Mouse (Mus musculus) kidney, embryonic 14.5 days (tissue): ENCODE results near the gene Twnk. TPM values are rescaled to one million over a fixed set of nuclear protein-coding genes. Genes with fewer than 3 reads are reported as not detected.

ENCODE experiments used
- ATAC-seq: fragments of 200-750 bp; cut with Nextera tagmentation; 2 replicates; pipeline ENCODE4 v1.8.0; 2017; ENCODE audit warnings: moderate number of reproducible peaks, mild to moderate bottlenecking, moderate TSS enrichment, moderate library complexity; ENCODE audit not compliant: low FRiP score, low TSS enrichment
- H3K27ac ChIP-seq: fragments of 300-500 bp; sonication (generic); 2 replicates; pipeline ENCODE4 v1.5.1; 2014; ENCODE audit warnings: low read depth, mild to moderate bottlenecking, low read length, moderate library complexity, mixed read lengths
- H3K27me3 ChIP-seq: fragments of 300-500 bp; sonication (generic); 2 replicates; pipeline ENCODE4 v1.6.1; 2014; ENCODE audit warnings: mild to moderate bottlenecking, low read length; ENCODE audit not compliant: control insufficient read depth, insufficient read depth
- H3K36me3 ChIP-seq: fragments of 300-500 bp; sonication (generic); 2 replicates; pipeline ENCODE4 v1.6.1; 2014; ENCODE audit warnings: low read length, mixed read lengths; ENCODE audit not compliant: control insufficient read depth, insufficient read depth
- H3K4me1 ChIP-seq: fragments of 300-500 bp; sonication (generic); 2 replicates; pipeline ENCODE4 v1.6.1; 2014; ENCODE audit warnings: low read length, mixed read lengths; ENCODE audit not compliant: control insufficient read depth, insufficient read depth
- H3K4me2 ChIP-seq: fragments of 300-500 bp; sonication (generic); replicated peaks from 2 replicates; pipeline ENCODE4 v1.6.1; 2014; ENCODE audit warnings: low read depth, mild to moderate bottlenecking, low read length
- H3K4me3 ChIP-seq: fragments of 300-500 bp; sonication (generic); 2 replicates; pipeline ENCODE4 v1.5.1; 2014; ENCODE audit warnings: mild to moderate bottlenecking, low read length
- H3K9ac ChIP-seq: fragments of 300-500 bp; sonication (generic); 2 replicates; pipeline ENCODE4 v1.6.1; 2014; ENCODE audit warnings: low read depth, mild to moderate bottlenecking, low read length, moderate library complexity
- H3K9me3 ChIP-seq: fragments of 300-500 bp; sonication (generic); 2 replicates; pipeline ENCODE4 v1.6.1; 2016; ENCODE audit warnings: low read length; ENCODE audit not compliant: control insufficient read depth
- WGBS: fragments of 180-500 bp; shearing (Covaris S2); extraction: QIAGEN DNeasy Blood & Tissue Kit; methylation state at CpG from one replicate; pipeline ENCODE4 v1.1.7; 2014; 5-methylcytosine and 5-hydroxymethylcytosine counted together
- polyA plus RNA-seq: library from polyadenylated mRNA; unstranded; fragments of >200 nt; fragmentation: Nextera tagmentation; extraction: Ambion mirVana; gene quantifications from 2 replicates; pipeline ENCODE4 v1.2.1, GENCODE M21; 2014

Twnk gene
- polyA plus RNA-seq, 1 experiment from 2014 or later, result 19.6 TPM

DNA sequence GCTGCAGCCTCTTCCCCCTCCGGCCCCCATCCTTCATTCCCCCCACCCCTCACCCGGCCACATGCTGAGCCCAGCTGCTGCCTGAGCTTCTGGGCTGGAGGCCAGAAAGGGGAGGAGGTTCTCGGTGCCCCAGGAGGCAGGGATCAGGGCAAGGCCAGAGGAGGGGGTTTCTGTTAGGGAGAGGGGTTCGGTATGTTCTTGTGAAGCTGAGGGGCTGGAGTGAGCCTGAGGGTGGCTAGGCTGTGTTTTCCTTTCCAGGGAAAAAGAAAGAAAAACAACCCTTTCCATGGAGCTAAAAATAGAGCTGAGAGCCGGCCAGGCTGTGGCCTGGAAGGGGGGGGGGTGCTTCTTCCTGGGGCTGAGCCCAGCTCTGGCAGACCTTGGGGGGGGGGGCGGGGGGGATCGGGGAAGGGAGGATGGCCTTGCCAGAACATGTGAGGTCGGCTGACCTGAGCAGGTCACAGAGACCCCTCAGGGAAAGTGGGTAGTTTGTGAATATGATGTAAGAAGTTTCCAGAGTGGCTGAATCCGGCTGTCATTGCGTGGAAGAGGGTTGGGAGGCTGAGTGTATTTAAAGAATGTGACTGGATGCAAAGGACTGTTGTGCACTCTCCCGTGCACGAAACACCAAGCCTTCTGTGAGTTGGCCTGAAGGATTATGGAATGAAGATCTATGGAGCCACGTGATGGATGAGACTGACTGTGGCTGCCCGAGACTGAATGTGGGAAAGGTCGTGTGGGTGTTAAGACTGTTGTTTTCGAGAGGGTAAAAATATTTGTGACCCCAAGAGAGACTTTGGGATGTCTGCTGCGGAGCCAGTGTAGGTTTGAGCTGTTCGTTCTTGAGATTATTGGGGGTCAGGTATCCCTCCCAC, 11.1 kb downstream of the Twnk start:
- H3K9me3 ChIP-seq, result no peaks in the 10 kb centered on the region
- H3K27me3 ChIP-seq, result no peaks in the 10 kb centered on the region
- peak; percentile 44 for ATAC-seq
- peak overlapping the region; percentile 100 for H3K27ac ChIP-seq
- H3K9ac ChIP-seq, result peak overlapping the region; percentile 85; the same call in 1 of the 2 replicates
- H3K4me1 ChIP-seq, result peaks cover 56% of the 10 kb centered on the region
- under 1% methylated on average over 18 of the region's 18 CpGs for WGBS
- peak overlapping the region; percentile 80 for H3K4me3 ChIP-seq
- peaks cover 19% of the 10 kb centered on the region for H3K36me3 ChIP-seq
- H3K4me2 ChIP-seq, result peak overlapping the region; percentile 96

DNA sequence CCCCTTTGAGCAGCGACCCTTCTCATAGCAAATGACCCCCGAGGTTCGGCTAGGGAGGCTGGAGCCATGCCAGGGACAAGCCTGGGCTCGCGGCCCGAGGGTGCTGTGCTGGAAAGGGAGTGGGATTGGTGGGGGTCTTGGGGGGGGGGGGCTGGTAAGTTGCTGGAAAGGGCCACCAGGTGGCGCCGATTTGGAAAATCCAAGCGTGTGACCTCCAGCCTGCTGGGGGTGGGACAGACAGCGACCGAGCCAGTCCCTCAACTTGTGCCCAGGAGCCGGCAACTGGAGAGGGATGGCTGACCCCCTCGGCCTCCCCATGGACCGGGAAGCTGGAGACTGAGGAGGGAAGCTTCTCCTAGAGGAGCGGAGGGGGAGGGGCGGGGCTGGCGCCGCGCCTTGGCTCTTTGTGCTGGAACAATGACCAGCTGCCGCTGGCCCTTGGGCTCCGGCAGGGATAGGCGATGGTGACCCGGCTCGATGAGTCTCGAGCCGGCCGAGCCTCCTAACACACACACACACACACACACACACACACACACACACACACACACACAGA, 11.8 kb downstream of the Twnk start:
- WGBS, result under 1% methylated on average over 27 of the region's 27 CpGs
- no peaks in the 10 kb centered on the region for H3K9me3 ChIP-seq
- ATAC-seq, result peak; percentile 67
- no peaks in the 10 kb centered on the region for H3K27me3 ChIP-seq
- H3K27ac ChIP-seq, result peak overlapping the region; percentile 100
- H3K4me2 ChIP-seq, result peak overlapping the region; percentile 96
- peak overlapping the region; percentile 80 for H3K4me3 ChIP-seq
- peaks cover 19% of the 10 kb centered on the region for H3K36me3 ChIP-seq
- peak overlapping the region; percentile 85 for H3K9ac ChIP-seq
- peaks cover 61% of the 10 kb centered on the region for H3K4me1 ChIP-seq

DNA sequence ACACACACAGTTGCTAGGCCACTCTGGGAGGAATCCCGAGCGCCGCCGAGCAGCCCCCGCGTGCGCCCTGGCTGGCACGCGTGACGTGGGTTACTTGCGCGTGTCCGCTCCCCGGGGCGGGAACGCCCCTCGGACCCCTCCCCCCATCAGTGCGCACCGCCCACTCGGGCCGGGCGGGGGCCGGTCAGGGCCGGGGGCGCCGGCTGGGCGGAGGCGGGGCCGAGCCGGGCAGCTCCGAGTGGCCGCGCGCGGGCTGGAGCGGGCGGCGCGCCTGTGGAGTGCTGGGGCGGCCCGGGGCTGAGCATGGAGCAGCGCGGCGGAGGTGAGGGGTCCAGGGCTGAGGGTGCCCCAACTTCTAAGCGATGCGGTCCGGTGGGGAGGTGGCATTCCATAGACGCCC, 12.4 kb downstream of the Twnk start:
- Histone ChIP-seq H3K27me3 (no peaks in the 10 kb centered on the region), H3K9me3 (no peaks in the 10 kb centered on the region), H3K4me3 (peak overlapping the region; percentile 80), H3K4me2 (peak overlapping the region; percentile 96), H3K9ac (peak overlapping the region; percentile 85), H3K4me1 (peaks cover 61% of the 10 kb centered on the region), H3K36me3 (peaks cover 20% of the 10 kb centered on the region), H3K27ac (peak overlapping the region; percentile 100)
- WGBS, result under 1% methylated on average over 44 of the region's 48 CpGs
- peak; percentile 72 for ATAC-seq

DNA sequence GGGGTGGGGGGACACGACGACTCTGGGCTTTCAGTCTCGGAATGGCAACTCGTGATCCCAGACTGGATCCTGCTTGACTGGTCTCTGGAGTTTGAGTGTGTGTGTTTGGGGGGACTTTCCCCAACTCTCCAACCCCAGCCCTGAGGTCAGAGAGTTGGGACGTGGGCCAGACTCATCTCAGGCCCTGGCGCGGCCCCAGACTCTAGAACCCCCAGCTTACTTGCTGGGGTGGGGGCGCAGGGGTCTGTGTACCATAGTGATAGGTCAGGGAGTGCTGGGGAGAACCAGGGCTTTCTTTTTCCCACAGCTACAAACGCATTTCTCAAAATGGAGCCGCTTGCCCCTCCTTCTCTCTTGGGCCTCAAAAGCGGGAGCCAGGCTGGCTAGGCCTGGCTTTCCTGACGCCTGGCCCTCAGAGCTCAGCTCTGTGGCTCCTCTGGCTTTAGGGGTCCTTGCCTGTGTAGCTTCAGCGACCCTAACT, 12.9 kb downstream of the Twnk start:
- 3% methylated on average over 13 of the region's 13 CpGs for WGBS
- Histone ChIP-seq H3K4me3 (peak overlapping the region; percentile 80), H3K9ac (peak overlapping the region; percentile 85), H3K36me3 (peaks cover 21% of the 10 kb centered on the region), H3K4me1 (peaks cover 58% of the 10 kb centered on the region), H3K27me3 (no peaks in the 10 kb centered on the region), H3K9me3 (no peaks in the 10 kb centered on the region), H3K27ac (peak overlapping the region; percentile 100), H3K4me2 (peak overlapping the region; percentile 96)
- peak; percentile 1; the same call in 1 of the 2 replicates for ATAC-seq

DNA sequence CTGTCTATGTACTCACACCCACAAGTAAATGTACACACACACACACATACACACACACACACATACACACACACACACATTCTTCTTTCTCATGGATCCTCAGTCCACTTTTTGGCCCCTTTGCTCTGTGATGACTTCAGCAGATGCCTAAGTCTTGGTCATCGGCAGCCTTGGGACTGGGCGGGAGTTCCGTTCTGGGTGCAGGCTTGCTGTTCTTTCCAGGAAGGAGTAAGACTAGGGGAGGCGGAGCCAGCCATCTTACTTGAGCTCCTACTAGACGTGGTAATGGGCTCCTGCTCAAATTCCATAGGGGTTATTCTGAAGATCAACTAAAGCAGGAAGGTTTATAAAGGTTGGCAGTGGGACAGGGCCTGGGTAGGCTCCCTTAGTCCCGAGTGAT, 14.9 kb downstream of the Twnk start:
- ATAC-seq, result no peak
- peak overlapping the region; percentile 30 for H3K4me2 ChIP-seq
- H3K9me3 ChIP-seq, result no peaks in the 10 kb centered on the region
- peak overlapping the region; percentile 4; the same call in 1 of the 2 replicates for H3K4me3 ChIP-seq
- H3K9ac ChIP-seq, result peak overlapping the region; percentile 18; the same call in 1 of the 2 replicates
- peaks cover 36% of the 10 kb centered on the region for H3K36me3 ChIP-seq
- WGBS, result 50% methylated on average over 6 of the region's 6 CpGs
- peaks cover 47% of the 10 kb centered on the region for H3K4me1 ChIP-seq
- no peaks in the 10 kb centered on the region for H3K27me3 ChIP-seq
- H3K27ac ChIP-seq, result no peak overlapping the region

DNA sequence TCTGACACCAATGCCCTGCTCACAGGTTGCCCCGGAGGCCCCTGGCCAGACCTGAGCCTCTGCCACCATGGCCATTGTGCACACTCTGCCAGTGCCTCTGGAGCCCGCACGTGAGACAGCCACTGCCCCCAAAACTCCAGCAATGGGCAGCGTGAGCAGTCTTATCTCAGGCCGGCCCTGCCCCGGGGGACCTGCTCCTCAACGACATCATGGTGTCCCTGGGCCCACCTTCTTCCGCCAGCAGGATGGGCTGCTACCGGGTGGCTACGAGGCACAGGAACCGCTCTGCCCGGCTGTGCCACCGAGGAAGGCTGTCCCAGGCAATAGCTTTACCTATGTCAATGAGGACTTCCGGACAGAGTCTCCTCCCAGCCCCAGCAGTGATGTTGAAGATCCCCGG, 15.9 kb downstream of the Twnk start:
- no peaks in the 10 kb centered on the region for H3K27me3 ChIP-seq
- H3K4me2 ChIP-seq, result no peak overlapping the region
- no peak overlapping the region for H3K4me3 ChIP-seq
- ATAC-seq, result no peak
- H3K4me1 ChIP-seq, result peaks cover 41% of the 10 kb centered on the region
- peaks cover 46% of the 10 kb centered on the region for H3K36me3 ChIP-seq
- peak overlapping the region; percentile 18; the same call in 1 of the 2 replicates for H3K9ac ChIP-seq
- 90% methylated on average over 15 of the region's 15 CpGs for WGBS
- H3K27ac ChIP-seq, result no peak overlapping the region
- H3K9me3 ChIP-seq, result no peaks in the 10 kb centered on the region

DNA sequence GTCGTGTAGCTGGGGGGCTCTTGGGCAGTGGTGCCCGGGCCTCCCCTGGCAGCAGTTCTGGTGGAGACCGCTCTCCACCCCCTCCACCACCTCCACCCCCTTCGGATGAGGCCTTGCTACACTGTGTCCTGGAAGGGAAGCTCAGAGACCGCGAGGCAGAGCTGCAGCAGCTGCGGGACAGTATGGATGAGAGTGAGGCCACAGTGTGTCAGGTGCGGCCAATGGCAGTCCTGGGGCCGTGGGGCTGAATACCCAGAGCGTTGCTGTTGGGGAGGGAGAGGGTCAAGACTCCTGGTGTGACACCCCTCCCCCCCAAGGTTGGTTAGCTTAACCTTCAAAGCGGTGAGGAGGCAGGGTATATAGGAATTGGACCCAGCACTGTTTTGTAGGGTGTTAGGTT, 18.5 kb downstream of the Twnk start:
- H3K4me1 ChIP-seq, result peaks cover 34% of the 10 kb centered on the region
- WGBS, result 79% methylated on average over 11 of the region's 11 CpGs

DNA sequence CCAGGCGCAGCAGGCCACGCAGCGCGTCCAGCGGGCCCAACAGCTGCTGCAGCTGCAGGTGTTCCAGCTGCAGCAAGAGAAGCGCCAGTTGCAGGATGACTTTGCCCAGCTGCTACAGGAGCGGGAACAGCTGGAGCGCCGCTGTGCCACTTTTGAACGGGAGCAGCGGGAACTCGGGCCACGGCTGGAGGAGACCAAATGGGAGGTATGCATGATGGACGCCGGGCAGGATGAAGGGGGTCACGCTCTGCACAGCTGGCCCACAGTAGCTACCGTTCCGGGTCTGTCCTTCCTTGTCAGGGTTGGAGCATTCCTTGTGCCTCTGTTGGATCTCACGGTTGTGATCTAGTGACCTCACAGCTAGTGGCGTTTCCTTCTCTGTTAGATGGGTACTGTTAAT, 19.3 kb downstream of the Twnk start:
- no peaks in the 10 kb centered on the region for H3K27me3 ChIP-seq
- no peak overlapping the region for H3K9ac ChIP-seq
- H3K4me1 ChIP-seq, result peaks cover 26% of the 10 kb centered on the region
- WGBS, result 79% methylated on average over 20 of the region's 20 CpGs
- ATAC-seq, result no peak
- H3K9me3 ChIP-seq, result no peaks in the 10 kb centered on the region
- peaks cover 65% of the 10 kb centered on the region for H3K36me3 ChIP-seq
- no peak overlapping the region for H3K27ac ChIP-seq
- H3K4me3 ChIP-seq, result no peak overlapping the region
- no peak overlapping the region for H3K4me2 ChIP-seq

More for the DNA sequence above, 18.5 kb downstream of the Twnk start:
- Histone ChIP-seq H3K4me2 (no peak overlapping the region), H3K9me3 (no peaks in the 10 kb centered on the region), H3K36me3 (peaks cover 65% of the 10 kb centered on the region), H3K27ac (no peak overlapping the region), H3K4me3 (no peak overlapping the region), H3K9ac (no peak overlapping the region), H3K27me3 (no peaks in the 10 kb centered on the region)
- no peak; the same call in 1 of the 2 replicates for ATAC-seq
